Mouse (Mus musculus): ENCODE data around the gene Ptges. TPM values are rescaled to one million over a fixed set of nuclear protein-coding genes. Genes with fewer than 3 reads are reported as not detected.
"Not testable (repeated sequence)": the region's sequence is repeated elsewhere in the genome, so short reads cannot be mapped to it uniquely, and the experiment has no call there.

Ptges gene
- polyA plus RNA-seq, 1 experiment: 10.9 TPM

- peaks cover 37% of the 10 kb centered on the region for H3K4me1 ChIP-seq (ENCODE audit: control insufficient read depth, insufficient read depth, insufficient read length, low read length)
- H3K36me3 ChIP-seq (ENCODE audit: control insufficient read depth, insufficient read depth, low read length): peaks cover 65% of the 10 kb centered on the region
These were observed 29.1 kb upstream of the Ptges start for GRCm38 (mm10) chr2:30958726-30959125.

GRCm38 (mm10) chr2:30957511-30957910, 27.8 kb upstream of the Ptges start:
- Histone ChIP-seq H3K27me3 (ENCODE audit: control insufficient read depth, insufficient read depth, low read length) (no peaks in the 10 kb centered on the region), H3K4me1 (ENCODE audit: control insufficient read depth, insufficient read depth, insufficient read length, low read length) (peaks cover 28% of the 10 kb centered on the region), H3K36me3 (ENCODE audit: control insufficient read depth, insufficient read depth, low read length) (peaks cover 57% of the 10 kb centered on the region), H3K4me3 (ENCODE audit: low read depth, low read length) (no peak overlapping the region), H3K27ac (ENCODE audit: insufficient read depth, low read depth, low read length) (no peak overlapping the region)
- TF ChIP-seq POLR2A (IDR thresholded peaks at IDR 0.05; ENCODE audit: low read depth, low read length) (no peak), CTCF (IDR thresholded peaks at IDR 0.05; ENCODE audit: extremely low read depth, insufficient read length, insufficient replicate concordance, low read depth, low read length) (no peak)
- WGBS: 84% methylated on average over 4 of the region's 4 CpGs

More at GRCm38 (mm10) chr2:30958726-30959125, 29.1 kb upstream of the Ptges start:
- no peak overlapping the region for H3K4me3 ChIP-seq (ENCODE audit: low read depth, low read length)
- H3K27ac ChIP-seq (ENCODE audit: insufficient read depth, low read depth, low read length): peak overlapping the region; percentile 74
- 50% methylated on average over 14 of the region's 14 CpGs for WGBS
- TF ChIP-seq POLR2A (IDR thresholded peaks at IDR 0.05; ENCODE audit: low read depth, low read length) (no peak), CTCF (IDR thresholded peaks at IDR 0.05; ENCODE audit: extremely low read depth, insufficient read length, insufficient replicate concordance, low read depth, low read length) (no peak)
- H3K27me3 ChIP-seq (ENCODE audit: control insufficient read depth, insufficient read depth, low read length): no peaks in the 10 kb centered on the region

- Histone ChIP-seq H3K36me3 (ENCODE audit: control insufficient read depth, insufficient read depth, low read length) (peaks cover 34% of the 10 kb centered on the region), H3K4me1 (ENCODE audit: control insufficient read depth, insufficient read depth, insufficient read length, low read length) (peaks cover 23% of the 10 kb centered on the region), H3K27me3 (ENCODE audit: control insufficient read depth, insufficient read depth, low read length) (no peaks in the 10 kb centered on the region), H3K27ac (ENCODE audit: insufficient read depth, low read depth, low read length) (no peak overlapping the region), H3K4me3 (ENCODE audit: low read depth, low read length) (no peak overlapping the region)
- TF ChIP-seq CTCF (IDR thresholded peaks at IDR 0.05; ENCODE audit: extremely low read depth, insufficient read length, insufficient replicate concordance, low read depth, low read length): peak; percentile 24; the same call in 1 of the 2 replicates
- no peak for TF ChIP-seq POLR2A (IDR thresholded peaks at IDR 0.05; ENCODE audit: low read depth, low read length)
- WGBS: 38% methylated on average over 6 of the region's 6 CpGs
These were observed 25.1 kb upstream of the Ptges start for GRCm38 (mm10) chr2:30954797-30955196.

GRCm38 (mm10) chr2:30952824-30953490, 23.3 kb upstream of the Ptges start, which contains the start of gene Tor1b:
TSS of gene Tor1b (plus strand) at chr2:30952959.
- H3K27me3 ChIP-seq (ENCODE audit: control insufficient read depth, insufficient read depth, low read length): no peaks in the 10 kb centered on the region
- no peak for TF ChIP-seq CTCF (IDR thresholded peaks at IDR 0.05; ENCODE audit: extremely low read depth, insufficient read length, insufficient replicate concordance, low read depth, low read length)
- peak; percentile 97 for TF ChIP-seq POLR2A (IDR thresholded peaks at IDR 0.05; ENCODE audit: low read depth, low read length)
- H3K4me1 ChIP-seq (ENCODE audit: control insufficient read depth, insufficient read depth, insufficient read length, low read length): peaks cover 12% of the 10 kb centered on the region
- peaks cover 24% of the 10 kb centered on the region for H3K36me3 ChIP-seq (ENCODE audit: control insufficient read depth, insufficient read depth, low read length)
- H3K27ac ChIP-seq (ENCODE audit: insufficient read depth, low read depth, low read length): peak within 1 kb of the TSS; percentile 58
- H3K4me3 ChIP-seq (ENCODE audit: low read depth, low read length): peak within 1 kb of the TSS; percentile 79
- under 1% methylated on average over 60 of the region's 60 CpGs for WGBS

GRCm38 (mm10) chr2:30952457-30952823, 22.8 kb upstream of the Ptges start:
- peaks cover 20% of the 10 kb centered on the region for H3K36me3 ChIP-seq (ENCODE audit: control insufficient read depth, insufficient read depth, low read length)
- WGBS: 23% methylated on average over 5 of the region's 5 CpGs
- TF ChIP-seq CTCF (IDR thresholded peaks at IDR 0.05; ENCODE audit: extremely low read depth, insufficient read length, insufficient replicate concordance, low read depth, low read length) (no peak; the same call in 1 of the 2 replicates), POLR2A (IDR thresholded peaks at IDR 0.05; ENCODE audit: low read depth, low read length) (no peak)
- no peak overlapping the region for H3K4me3 ChIP-seq (ENCODE audit: low read depth, low read length)
- H3K4me1 ChIP-seq (ENCODE audit: control insufficient read depth, insufficient read depth, insufficient read length, low read length): peaks cover 10% of the 10 kb centered on the region
- no peaks in the 10 kb centered on the region for H3K27me3 ChIP-seq (ENCODE audit: control insufficient read depth, insufficient read depth, low read length)
- H3K27ac ChIP-seq (ENCODE audit: insufficient read depth, low read depth, low read length): peak overlapping the region; percentile 58; the same call in 1 of the 2 replicates

- 4% methylated on average over 16 of the region's 16 CpGs for WGBS
- no peaks in the 10 kb centered on the region for H3K27me3 ChIP-seq (ENCODE audit: control insufficient read depth, insufficient read depth, low read length)
- peak; percentile 36; the same call in 1 of the 2 replicates for TF ChIP-seq POLR2A (IDR thresholded peaks at IDR 0.05; ENCODE audit: low read depth, low read length)
- TF ChIP-seq CTCF (IDR thresholded peaks at IDR 0.05; ENCODE audit: extremely low read depth, insufficient read length, insufficient replicate concordance, low read depth, low read length): peak; percentile 98
- H3K4me1 ChIP-seq (ENCODE audit: control insufficient read depth, insufficient read depth, insufficient read length, low read length): no peaks in the 10 kb centered on the region
- 0 out of 2 replicates have a peak overlapping the region, but pooled peaks have one; percentile 14 for H3K27ac ChIP-seq (ENCODE audit: insufficient read depth, low read depth, low read length)
- H3K4me3 ChIP-seq (ENCODE audit: low read depth, low read length): peak overlapping the region; percentile 58
- H3K36me3 ChIP-seq (ENCODE audit: control insufficient read depth, insufficient read depth, low read length): no peaks in the 10 kb centered on the region
These were observed 12.9 kb upstream of the Ptges start for GRCm38 (mm10) chr2:30942603-30943011.

- H3K27ac ChIP-seq (ENCODE audit: insufficient read depth, low read depth, low read length); H3K4me3 ChIP-seq (ENCODE audit: low read depth, low read length); H3K27me3 ChIP-seq (ENCODE audit: control insufficient read depth, insufficient read depth, low read length); H3K4me1 ChIP-seq (ENCODE audit: control insufficient read depth, insufficient read depth, insufficient read length, low read length); H3K36me3 ChIP-seq (ENCODE audit: control insufficient read depth, insufficient read depth, low read length): not testable (repeated sequence)
- WGBS: 9% methylated on average over 7 of the region's 7 CpGs
These were observed 12.5 kb upstream of the Ptges start for GRCm38 (mm10) chr2:30942116-30942515.

Data from small intestine, adult 2 months (tissue).